Mouse (Mus musculus) layer of hippocampus, postnatal 25 days (tissue): Measurements from ENCODE around the gene Nup214. TPM values are rescaled to one million over a fixed set of nuclear protein-coding genes. Genes with fewer than 3 reads are reported as not detected.
A peak's percentile ranks its signal among the peaks of the same experiment; 100 is the strongest.

Experiments used
- DNase-seq, 2 experiments: peaks; one replicate each; pipeline ENCODE4 v3.0.0; 2022; ENCODE audit warnings: mixed read lengths in 2 of 2, low spot score in 1 of 2; ENCODE audit errors: extremely low spot score in 1 of 2
- total RNA-seq, 2 experiments: library from RNA; stranded (reverse); gene quantifications; 2 replicates each; pipeline ENCODE4 v1.2.3; 2021

The Nup214 gene
- total RNA-seq, 2 experiments from 2014 or later = 49.3 to 63.5 TPM

- peak in 1 of 2 experiments; percentile 40 for DNase-seq
These were observed 11.6 kb upstream of the Nup214 start for GRCm38 (mm10) chr2:31962501-31963224.

DNA sequence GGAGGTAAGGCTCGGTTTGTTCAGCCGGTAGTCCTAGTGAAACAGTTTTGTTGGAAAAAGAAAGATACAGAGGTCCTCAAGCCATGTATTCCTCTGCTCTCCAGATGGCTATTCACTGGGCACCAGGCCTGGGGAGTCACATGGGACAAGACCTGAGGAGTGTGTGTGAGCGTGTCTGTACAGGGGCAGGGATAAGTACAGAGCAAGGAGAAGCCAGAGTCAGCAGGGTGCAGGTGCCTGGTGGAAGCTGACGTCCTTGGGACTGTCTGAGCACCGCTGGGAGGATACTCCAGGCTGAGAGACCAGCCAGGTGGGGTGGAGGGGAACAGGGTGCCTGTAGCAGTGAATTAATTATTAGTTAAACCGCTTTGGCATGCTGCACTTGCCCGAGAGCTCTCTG, 10.7 kb upstream of the Nup214 start:
- DNase-seq = no peak

GRCm38 (mm10) chr2:31964191-31964590, 10.0 kb upstream of the Nup214 start:
- DNase-seq = no peak

- peak in 1 of 2 experiments; percentile 59 for DNase-seq
These were observed 9.1 kb upstream of the Nup214 start for GRCm38 (mm10) chr2:31965110-31965509.

DNA sequence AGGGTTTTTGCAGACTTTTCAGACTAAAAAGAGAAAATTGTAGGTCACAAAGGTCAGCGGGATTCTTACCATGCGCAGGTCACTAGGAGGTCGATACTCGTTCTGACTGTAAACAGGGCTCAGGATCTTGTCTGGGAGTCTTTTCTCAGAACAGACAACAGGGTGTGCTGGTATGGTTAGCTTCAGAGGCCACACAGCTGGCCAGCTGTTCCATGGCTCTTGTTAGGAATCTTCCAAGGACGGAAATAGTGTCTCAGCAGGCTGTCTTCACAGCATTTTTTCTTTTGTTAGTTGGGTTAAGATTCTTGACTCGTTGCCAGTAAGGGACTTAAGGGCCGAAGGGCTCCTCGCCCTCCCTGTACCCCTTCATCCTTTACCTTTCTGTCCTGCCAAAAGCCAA, 7.4 kb upstream of the Nup214 start:
- DNase-seq = no peak

DNA sequence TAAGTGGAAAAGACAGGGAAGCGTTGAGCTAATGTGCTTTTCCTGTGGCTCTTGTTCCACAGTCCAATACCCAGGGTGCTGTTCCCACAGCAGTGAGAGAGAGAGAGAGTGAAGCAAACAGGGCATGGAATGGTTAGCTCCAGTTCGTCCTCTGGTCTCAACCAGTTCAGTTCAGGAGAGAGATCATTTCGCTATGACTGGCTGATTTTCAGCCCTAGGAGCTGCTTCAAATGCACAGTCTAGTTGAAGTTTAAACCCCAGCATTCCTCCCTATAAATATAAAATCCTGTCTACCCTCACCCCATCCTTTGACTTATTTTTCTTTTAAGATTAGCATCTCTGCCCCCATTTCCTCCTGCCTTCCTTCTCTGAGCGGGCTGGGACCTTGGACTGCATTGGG, 1.6 kb upstream of the Nup214 start:
- no peak for DNase-seq

DNA sequence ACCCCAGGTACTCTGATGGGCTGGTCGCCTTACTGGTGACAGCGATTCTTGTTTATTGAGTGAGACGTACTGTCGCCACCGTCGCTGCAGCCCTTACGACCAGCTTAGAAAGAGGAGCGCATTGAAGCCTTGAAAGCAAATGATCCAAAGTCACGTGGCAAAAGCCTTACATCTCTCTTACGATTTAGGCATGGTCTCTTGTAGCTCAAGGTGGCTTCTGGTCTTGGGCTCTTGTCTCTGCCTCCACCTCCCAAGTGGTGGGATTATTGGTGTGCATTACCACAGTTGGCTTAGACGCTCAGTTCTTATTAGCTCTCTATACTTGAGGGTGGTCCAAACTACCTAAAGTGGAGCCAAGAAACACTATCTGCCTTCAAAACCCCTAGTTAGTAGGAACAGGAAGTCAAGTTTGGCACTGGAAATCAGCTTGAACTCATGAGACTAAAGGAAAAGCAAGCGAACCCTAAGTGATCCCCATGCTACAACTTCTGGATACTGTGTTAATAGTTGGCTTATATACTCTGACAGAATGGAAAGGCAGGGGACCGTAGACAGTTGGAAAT, 654 bp downstream of the Nup214 start:
- DNase-seq = no peak

GRCm38 (mm10) chr2:31987774-31988173, 13.5 kb downstream of the Nup214 start:
- DNase-seq = no peak

DNA sequence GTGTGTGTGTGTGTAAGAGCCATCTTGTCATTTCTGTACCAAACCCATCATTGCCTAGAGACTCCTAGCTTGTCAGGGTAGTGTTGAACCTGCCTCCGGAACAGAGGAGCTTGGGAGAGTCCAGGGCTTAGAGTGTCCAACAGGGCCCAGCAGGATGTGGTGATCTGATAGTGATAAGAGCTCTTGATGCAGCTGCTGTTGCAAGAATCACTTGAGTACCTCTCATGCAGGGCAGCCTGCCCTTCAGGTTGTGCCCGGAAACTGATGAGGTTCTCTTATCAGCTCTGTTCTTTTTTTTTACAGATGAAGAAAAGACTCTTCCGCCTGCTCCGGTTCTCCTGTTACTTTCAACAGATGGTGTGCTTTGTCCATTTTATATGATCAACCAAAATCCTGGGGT, 16.7 kb downstream of the Nup214 start:
- DNase-seq = no peak

- no peak for DNase-seq
These were observed 20.7 kb downstream of the Nup214 start for GRCm38 (mm10) chr2:31994896-31995295.

DNA sequence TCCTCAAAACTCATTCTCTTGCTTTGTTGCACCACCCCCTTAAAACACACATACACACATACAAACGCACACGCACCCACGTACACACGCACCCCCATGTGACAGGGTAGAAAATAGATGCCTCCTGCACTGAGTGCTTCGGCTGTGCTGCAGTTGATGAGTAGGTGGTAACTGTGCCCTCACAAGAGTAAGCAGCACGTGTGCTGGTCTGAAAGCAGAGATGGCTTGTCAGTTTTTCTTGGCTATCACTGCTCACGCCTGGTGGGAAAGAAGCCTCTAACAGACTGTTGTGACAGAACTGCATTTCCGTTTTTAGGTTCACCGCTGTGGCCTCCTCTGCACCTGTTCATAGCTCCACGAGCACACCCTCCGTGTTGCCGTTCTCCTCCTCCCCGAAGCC, 21.8 kb downstream of the Nup214 start:
- peak; percentile 21 to 44 for DNase-seq

GRCm38 (mm10) chr2:31997539-31997938, 23.3 kb downstream of the Nup214 start:
- no peak for DNase-seq

GRCm38 (mm10) chr2:31998443-31998842, 24.2 kb downstream of the Nup214 start:
- no peak for DNase-seq

DNA sequence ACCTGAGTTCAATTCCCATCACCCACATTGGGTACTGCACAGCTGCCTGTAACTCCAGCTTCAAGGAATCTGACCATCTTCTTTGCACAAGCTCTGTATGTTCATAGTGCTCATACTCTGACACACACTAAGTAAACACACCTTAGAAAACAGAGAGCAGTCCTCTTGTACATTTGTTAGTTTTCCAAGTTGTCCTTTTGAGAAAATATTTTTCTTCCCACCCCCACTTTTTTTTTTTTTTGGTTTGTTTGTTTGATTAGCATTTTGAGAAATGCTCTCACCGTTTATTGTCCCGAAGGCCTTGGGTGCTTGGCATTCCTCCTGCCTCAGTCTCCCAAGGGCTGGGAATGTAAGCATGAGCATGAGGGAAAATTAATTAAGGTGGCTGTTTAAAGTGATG, 34.1 kb downstream of the Nup214 start:
- DNase-seq = no peak

GRCm38 (mm10) chr2:32008716-32009115, 34.5 kb downstream of the Nup214 start:
- no peak for DNase-seq

- DNase-seq = no peak
These were observed 45.5 kb downstream of the Nup214 start for GRCm38 (mm10) chr2:32019704-32020103.

DNA sequence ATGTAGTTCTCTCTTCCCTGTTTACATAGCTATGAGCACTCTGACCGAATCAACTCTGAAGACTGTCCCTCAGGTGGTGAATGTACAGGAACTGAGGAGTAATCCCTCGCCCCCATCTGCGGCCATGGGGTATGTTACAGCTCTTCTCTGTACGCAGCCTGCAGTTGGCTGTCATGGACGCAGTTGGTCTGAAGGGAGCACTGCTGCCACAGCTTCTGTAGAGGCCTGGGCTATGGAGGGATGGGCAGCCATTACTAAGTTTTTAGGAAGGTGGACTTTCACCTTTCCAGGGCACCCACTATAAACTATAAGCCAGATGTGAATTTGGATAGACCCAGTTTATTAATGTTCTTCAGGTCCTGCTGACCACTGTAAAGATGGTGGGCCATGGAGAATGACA, 46.0 kb downstream of the Nup214 start:
- DNase-seq = no peak

GRCm38 (mm10) chr2:32024372-32024771, 50.1 kb downstream of the Nup214 start:
- DNase-seq = no peak

GRCm38 (mm10) chr2:32029636-32030035, 55.4 kb downstream of the Nup214 start:
- DNase-seq = peak; percentile 20 to 27

DNA sequence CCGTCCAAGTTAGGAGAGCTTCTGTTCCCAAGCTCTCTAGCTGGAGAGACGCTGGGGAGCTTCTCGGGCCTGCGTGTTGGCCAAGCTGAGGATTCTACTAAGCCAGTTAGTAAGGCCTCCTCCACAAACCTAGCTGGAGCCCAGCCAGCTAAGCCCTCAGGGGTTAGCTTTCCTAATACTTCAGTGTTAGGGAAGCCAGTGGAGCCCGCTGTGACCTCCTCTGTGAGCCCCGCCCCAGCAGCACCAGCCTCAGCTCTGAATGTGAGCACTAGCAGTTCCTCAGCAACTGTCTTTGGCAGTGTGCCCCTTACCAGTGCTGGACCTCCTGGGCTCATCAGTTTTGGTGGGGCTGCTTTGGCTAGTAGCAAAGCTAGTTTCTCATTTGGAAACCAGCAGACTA, 59.2 kb downstream of the Nup214 start:
- DNase-seq = no peak

- DNase-seq = no peak
These were observed 60.0 kb downstream of the Nup214 start for GRCm38 (mm10) chr2:32034206-32034605.

GRCm38 (mm10) chr2:32037279-32037858, 63.1 kb downstream of the Nup214 start:
- no peak for DNase-seq
